Mouse (Mus musculus): ENCODE measurements around the gene Mrpl39. TPM values are rescaled to one million over a fixed set of nuclear protein-coding genes. Genes with fewer than 3 reads are reported as not detected.

The Mrpl39 gene
- polyA plus RNA-seq, 1 experiment from 2014 or later, result 25.6 TPM

- Histone ChIP-seq H3K9me3 (ENCODE audit: control insufficient read depth) (no peaks in the 10 kb centered on the region), H3K27me3 (replicated peaks; ENCODE audit: control insufficient read depth, insufficient read depth, low read length) (no peaks in the 10 kb centered on the region), H3K4me1 (replicated peaks; ENCODE audit: control insufficient read depth, insufficient read depth, low read length) (no peaks in the 10 kb centered on the region), H3K9ac (ENCODE audit: low read depth, low read length) (no peak overlapping the region), H3K27ac (ENCODE audit: low read depth, low read length) (no peak overlapping the region), H3K4me2 (replicated peaks; ENCODE audit: low read depth) (no peak overlapping the region), H3K36me3 (ENCODE audit: control insufficient read depth, insufficient read depth) (no peaks in the 10 kb centered on the region), H3K4me3 (ENCODE audit: low read depth, low read length) (no peak overlapping the region)
- no peak for ATAC-seq
- TF ChIP-seq CTCF (IDR thresholded peaks at IDR 0.05; ENCODE audit: low read depth), result no peak
- WGBS, result 71% methylated on average over 6 of the region's 6 CpGs
These were observed 10.3 kb upstream of the Mrpl39 start for GRCm38 (mm10) chr16:84745721-84746306.

DNA sequence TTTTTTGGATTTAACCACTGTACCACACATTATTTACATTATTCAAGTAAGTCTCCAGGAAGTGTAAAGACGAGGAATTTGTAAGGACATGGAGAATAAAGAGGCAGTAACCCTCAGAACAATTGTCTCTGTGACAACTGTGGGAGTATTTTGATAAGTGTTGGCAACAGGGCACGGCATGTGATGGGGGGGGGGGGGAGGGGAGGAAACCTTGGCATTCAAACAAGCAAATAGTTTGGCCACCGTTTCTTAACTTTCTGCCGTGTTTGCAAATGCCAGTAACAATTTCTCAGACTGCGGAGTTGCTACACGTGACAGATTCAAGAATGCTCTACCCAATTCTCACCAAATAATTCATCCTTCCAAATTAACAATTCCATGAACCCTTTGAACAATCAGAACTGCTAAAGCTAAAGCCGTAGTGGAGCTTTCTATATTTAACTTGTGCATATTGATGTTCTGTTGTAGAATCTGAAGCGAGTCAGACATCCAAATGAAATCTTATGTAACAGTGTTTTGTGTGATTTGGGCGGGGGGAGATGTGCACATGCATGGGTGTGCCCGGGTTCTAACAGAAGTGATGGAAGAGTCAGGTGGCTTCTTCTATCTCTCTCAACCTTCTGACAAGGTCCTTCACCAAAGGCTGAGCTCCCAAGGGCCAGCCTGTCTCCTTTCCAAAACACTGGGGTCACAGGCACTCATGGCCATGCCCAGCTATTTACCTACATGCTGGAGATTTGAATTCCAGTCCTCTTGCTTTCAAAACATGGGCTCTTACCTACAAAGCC is 9.4 kb upstream of the Mrpl39 start:
- 59% methylated on average over 10 of the region's 10 CpGs for WGBS
- Histone ChIP-seq H3K9ac (ENCODE audit: low read depth, low read length) (no peak overlapping the region), H3K36me3 (ENCODE audit: control insufficient read depth, insufficient read depth) (no peaks in the 10 kb centered on the region), H3K4me1 (replicated peaks; ENCODE audit: control insufficient read depth, insufficient read depth, low read length) (no peaks in the 10 kb centered on the region), H3K4me2 (replicated peaks; ENCODE audit: low read depth) (no peak overlapping the region), H3K4me3 (ENCODE audit: low read depth, low read length) (no peak overlapping the region), H3K27me3 (replicated peaks; ENCODE audit: control insufficient read depth, insufficient read depth, low read length) (no peaks in the 10 kb centered on the region), H3K27ac (ENCODE audit: low read depth, low read length) (no peak overlapping the region), H3K9me3 (ENCODE audit: control insufficient read depth) (no peaks in the 10 kb centered on the region)
- no peak for ATAC-seq
- TF ChIP-seq CTCF (IDR thresholded peaks at IDR 0.05; ENCODE audit: low read depth), result no peak

DNA sequence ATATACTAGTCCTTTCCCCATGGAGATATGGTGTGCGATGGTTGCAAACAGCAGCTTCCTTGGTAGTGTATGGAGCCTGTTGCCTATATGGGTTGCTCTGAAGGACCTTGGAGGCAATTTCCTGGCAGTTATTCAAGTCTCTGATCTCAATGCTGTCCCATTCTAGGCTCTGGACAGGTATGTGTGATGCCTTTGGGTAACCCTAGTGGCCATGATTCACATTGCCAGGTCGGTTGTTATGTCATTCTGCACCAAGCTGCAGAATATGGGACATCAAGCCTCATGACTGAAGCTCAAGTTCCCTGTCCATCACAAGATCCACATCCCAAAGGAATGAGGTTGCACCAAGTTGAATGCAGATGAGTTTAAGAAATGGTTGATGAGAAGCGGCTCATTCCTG is 1.8 kb upstream of the Mrpl39 start:
- ATAC-seq, result no peak
- Histone ChIP-seq H3K9ac (ENCODE audit: low read depth, low read length) (no peak overlapping the region), H3K9me3 (ENCODE audit: control insufficient read depth) (no peaks in the 10 kb centered on the region), H3K4me2 (replicated peaks; ENCODE audit: low read depth) (no peak overlapping the region), H3K27me3 (replicated peaks; ENCODE audit: control insufficient read depth, insufficient read depth, low read length) (no peaks in the 10 kb centered on the region), H3K27ac (ENCODE audit: low read depth, low read length) (no peak overlapping the region), H3K4me3 (ENCODE audit: low read depth, low read length) (no peak overlapping the region), H3K4me1 (replicated peaks; ENCODE audit: control insufficient read depth, insufficient read depth, low read length) (peaks cover 4% of the 10 kb centered on the region), H3K36me3 (ENCODE audit: control insufficient read depth, insufficient read depth) (no peaks in the 10 kb centered on the region)
- WGBS, result 81% methylated on average over 3 of the region's 3 CpGs
- TF ChIP-seq CTCF (IDR thresholded peaks at IDR 0.05; ENCODE audit: low read depth), result peak; percentile 50

GRCm38 (mm10) chr16:84734806-84735165 is 756 bp downstream of the Mrpl39 start:
- no peaks in the 10 kb centered on the region for H3K9me3 ChIP-seq (ENCODE audit: control insufficient read depth)
- no peak for TF ChIP-seq CTCF (IDR thresholded peaks at IDR 0.05; ENCODE audit: low read depth)
- peak overlapping the region; percentile 90 for H3K4me2 ChIP-seq (replicated peaks; ENCODE audit: low read depth)
- peak overlapping the region; percentile 73 for H3K9ac ChIP-seq (ENCODE audit: low read depth, low read length)
- H3K4me3 ChIP-seq (ENCODE audit: low read depth, low read length), result peak overlapping the region; percentile 87
- 1% methylated on average over 15 of the region's 15 CpGs for WGBS
- H3K27ac ChIP-seq (ENCODE audit: low read depth, low read length), result no peak overlapping the region
- peaks cover 21% of the 10 kb centered on the region for H3K36me3 ChIP-seq (ENCODE audit: control insufficient read depth, insufficient read depth)
- no peaks in the 10 kb centered on the region for H3K27me3 ChIP-seq (replicated peaks; ENCODE audit: control insufficient read depth, insufficient read depth, low read length)
- 0 out of 2 replicates have a peak, but pooled peaks have one; percentile 24 for ATAC-seq
- peaks cover 4% of the 10 kb centered on the region for H3K4me1 ChIP-seq (replicated peaks; ENCODE audit: control insufficient read depth, insufficient read depth, low read length)

DNA sequence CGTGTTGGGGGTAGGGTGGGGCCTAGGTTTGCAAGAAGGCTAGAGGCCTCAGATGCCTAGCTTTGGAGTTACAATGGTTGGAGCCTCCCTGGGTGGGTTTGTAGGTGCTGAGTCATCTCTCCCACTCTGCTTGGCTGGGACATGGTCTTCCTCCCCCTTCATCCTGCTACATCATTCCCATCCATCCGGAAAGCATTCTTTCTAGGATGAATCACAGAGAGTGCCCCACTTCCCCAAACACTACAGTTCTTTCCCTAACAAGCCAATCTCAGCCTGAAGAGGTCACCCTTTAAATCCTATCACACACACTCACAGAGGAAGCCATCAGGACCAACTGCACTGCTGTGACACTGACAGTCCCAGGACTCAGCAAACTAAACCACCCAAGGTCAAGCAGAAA is 14.9 kb downstream of the Mrpl39 start:
- Histone ChIP-seq H3K36me3 (ENCODE audit: control insufficient read depth, insufficient read depth) (peaks cover 45% of the 10 kb centered on the region), H3K27me3 (replicated peaks; ENCODE audit: control insufficient read depth, insufficient read depth, low read length) (no peaks in the 10 kb centered on the region)
- 97% methylated on average over 2 of the region's 2 CpGs for WGBS

DNA sequence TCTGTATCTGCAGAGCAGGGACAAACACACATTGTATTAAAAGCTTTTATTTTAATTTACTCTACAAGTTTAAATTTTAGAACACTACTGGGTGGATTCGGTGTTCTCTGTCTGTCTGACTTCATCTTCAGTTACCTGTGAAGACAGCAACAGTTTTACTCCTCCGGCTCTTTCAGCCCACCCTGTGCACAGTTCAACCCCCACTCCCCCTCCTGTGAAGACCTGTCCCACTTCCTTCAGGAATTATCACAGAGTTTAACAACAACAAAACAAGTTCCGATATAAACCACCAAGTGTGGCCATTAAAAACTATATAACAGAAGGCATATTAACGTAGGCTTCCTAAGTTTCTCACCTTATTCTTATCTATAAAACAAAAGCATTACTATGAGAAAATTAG is 17.3 kb downstream of the Mrpl39 start:
- no peak for ATAC-seq
- Histone ChIP-seq H3K36me3 (ENCODE audit: control insufficient read depth, insufficient read depth) (peaks cover 27% of the 10 kb centered on the region), H3K4me3 (ENCODE audit: low read depth, low read length) (no peak overlapping the region), H3K9ac (ENCODE audit: low read depth, low read length) (no peak overlapping the region), H3K4me2 (replicated peaks; ENCODE audit: low read depth) (no peak overlapping the region), H3K4me1 (replicated peaks; ENCODE audit: control insufficient read depth, insufficient read depth, low read length) (no peaks in the 10 kb centered on the region), H3K9me3 (ENCODE audit: control insufficient read depth) (no peaks in the 10 kb centered on the region), H3K27me3 (replicated peaks; ENCODE audit: control insufficient read depth, insufficient read depth, low read length) (no peaks in the 10 kb centered on the region), H3K27ac (ENCODE audit: low read depth, low read length) (no peak overlapping the region)
- no peak for TF ChIP-seq CTCF (IDR thresholded peaks at IDR 0.05; ENCODE audit: low read depth)
- WGBS, result 96% methylated on average over 4 of the region's 4 CpGs

More for the DNA sequence above, 14.9 kb downstream of the Mrpl39 start:
- Histone ChIP-seq H3K4me2 (replicated peaks; ENCODE audit: low read depth) (no peak overlapping the region), H3K9ac (ENCODE audit: low read depth, low read length) (no peak overlapping the region), H3K4me1 (replicated peaks; ENCODE audit: control insufficient read depth, insufficient read depth, low read length) (no peaks in the 10 kb centered on the region), H3K9me3 (ENCODE audit: control insufficient read depth) (no peaks in the 10 kb centered on the region), H3K4me3 (ENCODE audit: low read depth, low read length) (no peak overlapping the region), H3K27ac (ENCODE audit: low read depth, low read length) (no peak overlapping the region)
- ATAC-seq, result no peak
- TF ChIP-seq CTCF (IDR thresholded peaks at IDR 0.05; ENCODE audit: low read depth), result no peak

Measured in intestine, postnatal 0 days (tissue).